Mouse (Mus musculus) stomach, embryonic 15.5 days (tissue): Measurements from ENCODE around the gene Tmem189. TPM values are rescaled to one million over a fixed set of nuclear protein-coding genes. Genes with fewer than 3 reads are reported as not detected.

Experiments used
- ATAC-seq: fragments of 200-750 bp; cut with Nextera tagmentation; 2 replicates; pipeline ENCODE4 v1.8.0; 2017; ENCODE audit warnings: low read depth, moderate number of reproducible peaks, moderate TSS enrichment; ENCODE audit not compliant: insufficient read depth, low FRiP score
- H3K27ac ChIP-seq: fragments of 300-500 bp; sonication (generic); 2 replicates; pipeline ENCODE4 v1.5.1; 2015; ENCODE audit warnings: mild to moderate bottlenecking, inconsistent platforms
- H3K27me3 ChIP-seq: fragments of 300-500 bp; sonication (generic); replicated peaks from 2 replicates; pipeline ENCODE4 v1.6.1; 2015; ENCODE audit warnings: inconsistent platforms
- H3K36me3 ChIP-seq: fragments of 300-500 bp; sonication (generic); 2 replicates; pipeline ENCODE4 v1.6.1; 2015; ENCODE audit warnings: inconsistent platforms
- H3K4me1 ChIP-seq: fragments of 300-500 bp; sonication (generic); 2 replicates; pipeline ENCODE4 v1.6.1; 2015; ENCODE audit warnings: inconsistent platforms
- H3K4me2 ChIP-seq: fragments of 300-500 bp; sonication (generic); 2 replicates; pipeline ENCODE4 v1.6.1; 2015; ENCODE audit warnings: mild to moderate bottlenecking, inconsistent platforms
- H3K4me3 ChIP-seq: fragments of 300-500 bp; sonication (generic); replicated peaks from 2 replicates; pipeline ENCODE4 v1.5.1; 2015; ENCODE audit warnings: inconsistent platforms
- H3K9ac ChIP-seq: fragments of 300-500 bp; sonication (generic); 2 replicates; pipeline ENCODE4 v1.6.1; 2015; ENCODE audit warnings: inconsistent platforms
- H3K9me3 ChIP-seq: fragments of 300-500 bp; sonication (generic); 2 replicates; pipeline ENCODE4 v1.6.1; 2016; ENCODE audit warnings: inconsistent platforms
- WGBS: fragments of 180-500 bp; shearing (Covaris S2); methylation state at CpG from one replicate; pipeline ENCODE4 v1.1.7; 2015; 5-methylcytosine and 5-hydroxymethylcytosine counted together
- polyA plus RNA-seq: library from polyadenylated mRNA; unstranded; fragments of >200 nt; fragmentation: Nextera tagmentation; extraction: Ambion mirVana; gene quantifications from 2 replicates; pipeline ENCODE4 v1.2.1, GENCODE M21; 2015

Tmem189 gene
- polyA plus RNA-seq, 1 experiment from 2014 or later: 43.8 TPM

- H3K27ac ChIP-seq: no peak overlapping the region
- no peaks in the 10 kb centered on the region for H3K36me3 ChIP-seq
- WGBS: 20% methylated on average over 13 of the region's 13 CpGs
- no peaks in the 10 kb centered on the region for H3K9me3 ChIP-seq
- 0 out of 2 replicates have a peak overlapping the region, but pooled peaks have one; percentile 11 for H3K4me3 ChIP-seq
- H3K9ac ChIP-seq: no peak overlapping the region
- H3K4me1 ChIP-seq: no peaks in the 10 kb centered on the region; the same call in 1 of the 2 replicates
- ATAC-seq: peak; percentile 64
- H3K27me3 ChIP-seq: no peaks in the 10 kb centered on the region
- peak overlapping the region; percentile 23; the same call in 1 of the 2 replicates for H3K4me2 ChIP-seq
Observed at GRCm38 (mm10) chr2:167672212-167672685, 17.4 kb downstream of the Tmem189 start.

DNA sequence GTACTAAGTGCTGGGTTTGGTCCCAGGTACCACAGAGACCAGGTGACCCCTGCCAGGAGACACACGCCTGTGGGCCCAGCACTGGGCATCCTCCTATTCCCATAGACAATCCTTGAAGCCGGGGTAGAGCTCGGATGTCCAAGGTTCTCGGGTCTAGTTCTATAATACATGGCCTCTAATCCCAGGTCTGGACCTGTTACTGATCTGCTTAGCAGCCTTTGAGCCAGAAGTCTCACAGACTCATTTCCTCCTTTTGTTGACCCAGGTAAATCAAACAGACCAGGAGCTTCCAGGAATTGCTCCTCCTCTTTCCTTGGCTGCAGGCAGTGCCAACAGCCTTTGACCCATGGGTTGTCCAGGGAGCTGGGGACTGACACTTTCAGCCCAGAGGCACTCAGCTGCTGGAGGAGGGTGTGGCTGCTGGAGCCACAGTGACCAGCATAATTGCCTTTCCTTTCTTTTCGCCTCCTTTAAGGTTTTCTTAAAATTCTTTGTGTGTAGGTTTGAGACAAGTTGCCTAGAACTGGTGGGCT, 18.5 kb downstream of the Tmem189 start:
- WGBS: 75% methylated on average over 5 of the region's 5 CpGs
- no peak for ATAC-seq
- Histone ChIP-seq H3K4me2 (no peak overlapping the region), H3K9me3 (no peaks in the 10 kb centered on the region), H3K36me3 (no peaks in the 10 kb centered on the region), H3K9ac (no peak overlapping the region), H3K27ac (no peak overlapping the region), H3K4me3 (no peak overlapping the region), H3K4me1 (no peaks in the 10 kb centered on the region; the same call in 1 of the 2 replicates), H3K27me3 (no peaks in the 10 kb centered on the region)

DNA sequence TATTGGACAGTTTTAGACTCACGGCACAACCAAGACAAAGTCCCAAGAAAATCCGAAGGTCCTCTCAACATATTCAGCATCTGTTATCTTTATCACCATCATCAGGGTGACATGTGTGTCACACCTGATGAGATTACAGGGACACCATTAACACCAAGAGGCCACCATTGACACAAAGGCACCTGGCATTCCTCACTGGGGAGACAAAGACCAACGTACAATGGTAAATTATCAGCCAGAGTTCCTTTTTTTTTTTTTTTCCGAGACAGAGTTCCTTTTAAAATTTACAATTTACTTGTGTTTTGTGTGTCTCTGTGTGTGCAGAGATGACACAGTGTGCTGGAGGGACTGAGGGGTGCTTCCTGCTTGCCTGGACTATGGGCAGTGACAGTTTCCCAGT, 20.2 kb downstream of the Tmem189 start:
- ATAC-seq: no peak
- no peak overlapping the region for H3K9ac ChIP-seq
- H3K4me2 ChIP-seq: no peak overlapping the region
- no peak overlapping the region for H3K4me3 ChIP-seq
- 58% methylated on average over 4 of the region's 4 CpGs for WGBS
- no peaks in the 10 kb centered on the region; the same call in 1 of the 2 replicates for H3K4me1 ChIP-seq
- no peaks in the 10 kb centered on the region for H3K36me3 ChIP-seq
- H3K27ac ChIP-seq: no peak overlapping the region
- no peaks in the 10 kb centered on the region for H3K27me3 ChIP-seq
- H3K9me3 ChIP-seq: no peaks in the 10 kb centered on the region

- 81% methylated on average over 5 of the region's 5 CpGs for WGBS
Observed at GRCm38 (mm10) chr2:167668426-167668825, 21.2 kb downstream of the Tmem189 start.

DNA sequence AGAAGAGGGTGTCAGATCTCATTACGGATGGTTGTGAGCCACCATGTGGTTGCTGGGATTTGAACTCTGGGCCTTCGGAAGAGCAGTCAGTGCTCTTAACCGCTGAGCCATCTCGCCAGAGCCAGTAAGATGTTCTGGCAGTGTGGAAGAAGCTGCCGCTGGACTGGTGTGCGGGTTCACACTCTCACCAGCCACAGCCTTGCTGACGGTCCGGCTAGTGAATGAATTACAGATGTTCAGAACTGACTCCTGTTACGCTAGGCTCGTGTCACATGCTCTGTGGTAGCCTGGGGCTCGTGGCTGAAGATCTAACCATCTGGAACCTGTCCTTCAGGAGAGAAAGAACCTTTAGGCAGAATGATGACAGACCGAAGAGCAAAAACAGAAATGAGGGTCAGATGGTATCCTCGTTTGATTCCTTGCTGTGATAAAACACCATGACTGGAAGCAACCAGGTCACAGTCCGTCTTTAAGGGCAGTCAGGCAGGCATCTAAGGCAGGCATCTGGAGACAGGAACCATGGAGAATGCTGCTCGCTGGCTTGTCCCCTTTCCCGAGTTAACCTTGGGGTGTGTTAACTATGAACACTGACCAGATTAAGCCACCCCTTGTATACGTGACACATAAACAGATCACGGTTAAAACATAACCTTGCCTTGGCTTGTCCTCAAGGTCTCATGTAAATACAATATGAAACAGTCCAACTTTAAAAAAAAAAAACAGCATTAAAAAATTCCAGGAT, 23.5 kb downstream of the Tmem189 start:
- ATAC-seq: no peak
- no peak overlapping the region for H3K9ac ChIP-seq
- H3K27me3 ChIP-seq: 0 out of 2 replicates have a peak, but pooled peaks cover 5% of the 10 kb centered on the region
- H3K4me1 ChIP-seq: peaks cover 9% of the 10 kb centered on the region
- no peak overlapping the region for H3K27ac ChIP-seq
- no peak overlapping the region for H3K4me3 ChIP-seq
- 79% methylated on average over 18 of the region's 18 CpGs for WGBS
- no peaks in the 10 kb centered on the region for H3K9me3 ChIP-seq
- no peaks in the 10 kb centered on the region for H3K36me3 ChIP-seq
- H3K4me2 ChIP-seq: no peak overlapping the region

More at GRCm38 (mm10) chr2:167668426-167668825, 21.2 kb downstream of the Tmem189 start:
- no peak overlapping the region for H3K27ac ChIP-seq
- H3K27me3 ChIP-seq: no peaks in the 10 kb centered on the region
- no peaks in the 10 kb centered on the region for H3K9me3 ChIP-seq
- H3K4me2 ChIP-seq: no peak overlapping the region
- H3K36me3 ChIP-seq: no peaks in the 10 kb centered on the region
- ATAC-seq: no peak
- no peaks in the 10 kb centered on the region; the same call in 1 of the 2 replicates for H3K4me1 ChIP-seq
- H3K4me3 ChIP-seq: no peak overlapping the region
- no peak overlapping the region for H3K9ac ChIP-seq

DNA sequence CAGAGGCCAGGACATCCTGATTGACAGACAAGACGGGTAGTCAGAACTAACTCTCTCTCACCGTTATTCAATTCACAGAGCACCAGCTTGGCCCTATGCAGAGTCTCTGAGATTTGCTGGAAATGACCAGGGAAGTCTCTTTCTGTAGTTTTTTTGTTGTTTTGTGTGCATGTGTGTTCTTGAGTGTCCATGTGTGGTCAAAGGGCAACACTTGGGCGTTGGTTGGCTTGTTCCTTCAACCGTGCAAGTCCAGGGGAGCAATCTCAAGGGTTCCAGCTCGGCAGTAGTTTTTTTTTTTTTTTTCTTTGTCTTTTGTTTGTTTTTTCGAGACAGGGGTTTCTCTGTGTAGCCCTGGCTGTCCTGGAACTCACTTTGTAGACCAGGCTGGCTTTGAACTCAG, 26.9 kb downstream of the Tmem189 start:
- no peak overlapping the region for H3K4me3 ChIP-seq
- ATAC-seq: no peak
- H3K9ac ChIP-seq: no peak overlapping the region
- WGBS: 54% methylated on average over 6 of the region's 6 CpGs
- 0 out of 2 replicates have a peak, but pooled peaks cover 5% of the 10 kb centered on the region for H3K27me3 ChIP-seq
- 0 out of 2 replicates have a peak, but pooled peaks cover 3% of the 10 kb centered on the region for H3K36me3 ChIP-seq
- H3K4me2 ChIP-seq: peak overlapping the region; percentile 86; the same call in 1 of the 2 replicates
- no peak overlapping the region for H3K27ac ChIP-seq
- peaks cover 38% of the 10 kb centered on the region for H3K4me1 ChIP-seq
- no peaks in the 10 kb centered on the region for H3K9me3 ChIP-seq

GRCm38 (mm10) chr2:167661270-167662203, 28.1 kb downstream of the Tmem189 start, which contains the start of gene Gm20431:
TSS of gene Gm20431 (minus strand) at chr2:167661496.
- 0 out of 2 replicates have a peak, but pooled peaks cover 5% of the 10 kb centered on the region for H3K36me3 ChIP-seq
- H3K4me2 ChIP-seq: peak within 1 kb of the TSS; percentile 91
- no peaks in the 10 kb centered on the region for H3K9me3 ChIP-seq
- H3K27me3 ChIP-seq: 0 out of 2 replicates have a peak, but pooled peaks cover 5% of the 10 kb centered on the region
- ATAC-seq: peak; percentile 94
- under 1% methylated on average over 98 of the region's 110 CpGs for WGBS
- peak within 1 kb of the TSS; percentile 73 for H3K27ac ChIP-seq
- peak within 1 kb of the TSS; percentile 97 for H3K9ac ChIP-seq
- H3K4me3 ChIP-seq: peak within 1 kb of the TSS; percentile 93
- peaks cover 38% of the 10 kb centered on the region for H3K4me1 ChIP-seq

GRCm38 (mm10) chr2:167660611-167660971, 29.0 kb downstream of the Tmem189 start:
- H3K4me3 ChIP-seq: peak overlapping the region; percentile 93
- H3K27me3 ChIP-seq: 0 out of 2 replicates have a peak, but pooled peaks cover 5% of the 10 kb centered on the region
- peaks cover 38% of the 10 kb centered on the region for H3K4me1 ChIP-seq
- ATAC-seq: no peak
- peak overlapping the region; percentile 73 for H3K27ac ChIP-seq
- peak overlapping the region; percentile 97 for H3K9ac ChIP-seq
- WGBS: 1% methylated on average over 12 of the region's 12 CpGs
- peak overlapping the region; percentile 91 for H3K4me2 ChIP-seq
- no peaks in the 10 kb centered on the region for H3K9me3 ChIP-seq
- 0 out of 2 replicates have a peak, but pooled peaks cover 5% of the 10 kb centered on the region for H3K36me3 ChIP-seq

DNA sequence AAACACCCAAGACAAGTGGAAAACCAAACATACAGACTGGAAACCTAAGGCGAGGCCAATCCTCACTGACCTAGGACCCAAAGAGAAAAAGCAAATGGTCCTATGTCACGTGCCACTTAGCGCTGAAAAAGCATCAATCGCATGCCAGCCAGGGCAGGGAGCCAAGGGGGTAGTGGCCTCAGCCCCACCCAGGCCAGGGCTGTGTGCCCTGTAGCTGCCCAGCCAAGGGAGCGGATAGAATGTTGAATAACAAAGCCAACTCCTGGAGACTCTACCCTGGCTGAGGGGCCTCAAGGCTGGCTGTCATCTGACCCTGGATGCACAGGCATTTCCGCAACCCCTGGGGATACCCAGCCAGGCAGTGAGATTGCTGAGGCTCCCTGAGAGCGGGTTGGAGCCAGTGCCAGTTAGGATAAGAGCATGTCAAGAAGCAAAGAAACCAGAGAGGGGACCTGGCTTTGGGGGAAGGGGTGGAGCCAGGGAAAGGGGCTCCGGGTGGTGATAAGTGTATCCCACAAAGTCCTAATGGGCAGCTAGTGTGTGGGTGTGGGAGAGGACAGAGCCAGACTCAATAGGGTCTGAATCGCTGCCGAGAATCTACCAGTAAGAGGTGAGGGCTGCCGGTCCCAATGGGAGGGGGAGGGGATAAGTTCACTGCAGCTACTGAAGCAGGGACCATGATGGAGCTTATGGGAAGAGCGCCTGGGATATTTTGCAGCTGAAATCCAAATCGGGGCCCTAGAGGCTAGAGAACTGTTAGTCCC, 29.6 kb downstream of the Tmem189 start:
- peak overlapping the region; percentile 97; the same call in 1 of the 2 replicates for H3K9ac ChIP-seq
- H3K36me3 ChIP-seq: 0 out of 2 replicates have a peak, but pooled peaks cover 5% of the 10 kb centered on the region
- H3K4me1 ChIP-seq: peaks cover 38% of the 10 kb centered on the region
- peak overlapping the region; percentile 73 for H3K27ac ChIP-seq
- no peak for ATAC-seq
- peak overlapping the region; percentile 91 for H3K4me2 ChIP-seq
- peak overlapping the region; percentile 93 for H3K4me3 ChIP-seq
- 0 out of 2 replicates have a peak, but pooled peaks cover 5% of the 10 kb centered on the region for H3K27me3 ChIP-seq
- H3K9me3 ChIP-seq: no peaks in the 10 kb centered on the region
- WGBS: 23% methylated on average over 13 of the region's 13 CpGs

- H3K4me2 ChIP-seq: peak overlapping the region; percentile 91
- peak overlapping the region; percentile 93 for H3K4me3 ChIP-seq
- 0 out of 2 replicates have a peak, but pooled peaks cover 8% of the 10 kb centered on the region for H3K36me3 ChIP-seq
- ATAC-seq: no peak
- 55% methylated on average over 10 of the region's 10 CpGs for WGBS
- H3K9me3 ChIP-seq: no peaks in the 10 kb centered on the region
- 0 out of 2 replicates have a peak, but pooled peaks cover 5% of the 10 kb centered on the region for H3K27me3 ChIP-seq
- H3K9ac ChIP-seq: no peak overlapping the region
- H3K4me1 ChIP-seq: peaks cover 38% of the 10 kb centered on the region
- peak overlapping the region; percentile 73 for H3K27ac ChIP-seq
Observed at GRCm38 (mm10) chr2:167659177-167659846, 30.3 kb downstream of the Tmem189 start.
